Mouse (Mus musculus) gastrocnemius, postnatal 10 days (tissue): Measurements from ENCODE around the gene Sstr2. TPM values are rescaled to one million over a fixed set of nuclear protein-coding genes. Genes with fewer than 3 reads are reported as not detected.
A peak's percentile ranks its signal among the peaks of the same experiment; 100 is the strongest.

Experiments
- DNase-seq: peaks from one replicate; pipeline ENCODE4 v3.0.0; 2021; ENCODE audit warnings: mixed read lengths
- total RNA-seq, 2 experiments: library from RNA; stranded (reverse); gene quantifications; 2 replicates each; pipeline ENCODE4 v1.2.3; 2021

Sstr2 gene
- total RNA-seq, 2 experiments from 2014 or later: 0.12 to 1.3 TPM

- DNase-seq: no peak
Observed at GRCm38 (mm10) chr11:113619420-113620080, 408 bp downstream of the Sstr2 start.

GRCm38 (mm10) chr11:113621001-113621400 is 1.9 kb downstream of the Sstr2 start:
- DNase-seq: no peak

GRCm38 (mm10) chr11:113622028-113622427 is 2.9 kb downstream of the Sstr2 start:
- no peak for DNase-seq

GRCm38 (mm10) chr11:113625437-113625836 is 6.3 kb downstream of the Sstr2 start:
- DNase-seq: no peak

GRCm38 (mm10) chr11:113627785-113628184 is 8.6 kb downstream of the Sstr2 start:
- DNase-seq: no peak

GRCm38 (mm10) chr11:113630642-113631041 is 11.5 kb downstream of the Sstr2 start:
- DNase-seq: no peak

GRCm38 (mm10) chr11:113631302-113631701 is 12.2 kb downstream of the Sstr2 start:
- no peak for DNase-seq

- DNase-seq: no peak
Observed at GRCm38 (mm10) chr11:113631862-113632261, 12.7 kb downstream of the Sstr2 start.

GRCm38 (mm10) chr11:113632303-113632702 is 13.2 kb downstream of the Sstr2 start:
- no peak for DNase-seq

GRCm38 (mm10) chr11:113633398-113633797 is 14.3 kb downstream of the Sstr2 start:
- DNase-seq: no peak

GRCm38 (mm10) chr11:113634699-113635121 is 15.6 kb downstream of the Sstr2 start:
- DNase-seq: no peak

GRCm38 (mm10) chr11:113638680-113639079 is 19.5 kb downstream of the Sstr2 start:
- DNase-seq: no peak

GRCm38 (mm10) chr11:113645181-113645580 is 26.0 kb downstream of the Sstr2 start:
- no peak for DNase-seq

GRCm38 (mm10) chr11:113648152-113648551 is 29.0 kb downstream of the Sstr2 start:
- peak; percentile 94 for DNase-seq

- DNase-seq: no peak
Observed at GRCm38 (mm10) chr11:113648690-113649352, 29.7 kb downstream of the Sstr2 start, which contains the start of gene Cog1. Cog1 (plus strand) TSS chr11:113649169.

- peak; percentile 76 for DNase-seq
Observed at GRCm38 (mm10) chr11:113649353-113650210, 30.4 kb downstream of the Sstr2 start, which contains the start of gene Slc39a11. Slc39a11 (minus strand) TSS chr11:113650079.

- no peak for DNase-seq
Observed at GRCm38 (mm10) chr11:113651206-113651906, 32.2 kb downstream of the Sstr2 start.

GRCm38 (mm10) chr11:113651907-113652273 is 32.7 kb downstream of the Sstr2 start:
- peak; percentile 45 for DNase-seq

- DNase-seq: no peak
Observed at GRCm38 (mm10) chr11:113652516-113652915, 33.4 kb downstream of the Sstr2 start.

GRCm38 (mm10) chr11:113654105-113654504 is 35.0 kb downstream of the Sstr2 start:
- DNase-seq: no peak

- no peak for DNase-seq
Observed at GRCm38 (mm10) chr11:113654561-113655270, 35.6 kb downstream of the Sstr2 start.
